Mouse (Mus musculus): ENCODE measurements at regions not wholly inside any gene's neighbourhood (a gene's known extent, or its start where the extent isn't known, plus 50 kb on each side); places are given as distances from the start of the nearest gene placed in this dataset.

- in situ Hi-C loops (cut with MboI, MseI) = loop anchor here (10.0 kb wide), 1 partner anchor 1070 kb away; no protein-coding TSS in a partner anchor
Measured at GRCm38 (mm10) chr14:89844888-89845287, 1373.7 kb upstream of the Pcdh20 start.

GRCm38 (mm10) chr14:89826731-89827130 lies 1355.5 kb upstream of the Pcdh20 start:
- in situ Hi-C loops (cut with MboI, MseI) = no loop called here

GRCm38 (mm10) chr14:89826001-89826400 lies 1354.8 kb upstream of the Pcdh20 start:
- in situ Hi-C loops (cut with MboI, MseI) = no loop called here

GRCm38 (mm10) chr14:89823436-89823835 lies 1352.2 kb upstream of the Pcdh20 start:
- in situ Hi-C loops (cut with MboI, MseI) = no loop called here

- in situ Hi-C loops (cut with MboI, MseI) = no loop called here
Measured at GRCm38 (mm10) chr14:89822207-89822606, 1351.0 kb upstream of the Pcdh20 start.

- in situ Hi-C loops (cut with MboI, MseI) = no loop called here
Measured at GRCm38 (mm10) chr14:89806825-89807224, 1335.6 kb upstream of the Pcdh20 start.

- in situ Hi-C loops (cut with MboI, MseI) = no loop called here
Measured at GRCm38 (mm10) chr14:89804677-89805234, 1333.6 kb upstream of the Pcdh20 start.

- in situ Hi-C loops (cut with MboI, MseI) = no loop called here
Measured at GRCm38 (mm10) chr14:89755831-89756230, 1284.6 kb upstream of the Pcdh20 start.

GRCm38 (mm10) chr14:89713711-89714110 lies 1242.5 kb upstream of the Pcdh20 start:
- in situ Hi-C loops (cut with MboI, MseI) = no loop called here

Measured in regulatory T cell (primary cell).